Mouse (Mus musculus) testis, postnatal 14 days (tissue): Measurements from ENCODE around the gene Rwdd2a.
A peak's percentile ranks its signal among the peaks of the same experiment; 100 is the strongest.

ENCODE experiments used
- DNase-seq: peaks from one replicate; pipeline ENCODE4 v3.0.0; 2021; ENCODE audit warnings: low spot score

Rwdd2a gene

DNA sequence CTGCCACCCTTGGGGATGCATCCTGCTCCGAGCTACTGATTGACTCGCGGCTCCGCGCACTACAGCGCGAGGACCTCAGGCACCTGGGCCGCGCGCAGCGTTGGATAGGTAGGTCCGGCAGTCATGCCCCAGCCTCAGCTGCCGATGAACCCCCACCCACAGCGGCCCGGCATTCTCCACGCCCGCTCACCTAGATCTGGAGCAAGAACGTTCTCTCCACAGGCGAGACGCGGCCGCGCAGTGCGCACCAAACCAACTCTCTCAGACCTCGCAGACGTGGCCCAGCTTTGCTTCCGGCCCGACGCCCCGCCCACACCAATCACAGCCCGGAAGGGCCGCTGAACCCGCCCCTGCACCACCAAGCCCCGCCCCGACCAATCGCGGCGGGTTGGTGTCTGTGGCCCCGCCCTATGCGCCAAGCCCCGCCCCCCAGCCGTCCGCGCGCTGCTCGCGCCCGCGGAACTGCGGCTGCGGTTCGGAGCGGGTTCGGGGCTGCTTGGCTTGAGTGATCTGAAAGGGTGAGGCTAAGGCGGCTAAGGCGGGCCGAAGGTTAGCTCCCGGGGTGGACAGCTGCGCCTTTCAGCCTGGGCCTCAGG is at the start of gene Rwdd2a, which contains the start of gene Pgm3:
Gene Rwdd2a (plus strand): TSS at position 452 of the 596 bp plus-strand sequence.
Gene Pgm3 (minus strand): TSS at position 303 of the 596 bp plus-strand sequence.
- peak; percentile 95 for DNase-seq

DNA sequence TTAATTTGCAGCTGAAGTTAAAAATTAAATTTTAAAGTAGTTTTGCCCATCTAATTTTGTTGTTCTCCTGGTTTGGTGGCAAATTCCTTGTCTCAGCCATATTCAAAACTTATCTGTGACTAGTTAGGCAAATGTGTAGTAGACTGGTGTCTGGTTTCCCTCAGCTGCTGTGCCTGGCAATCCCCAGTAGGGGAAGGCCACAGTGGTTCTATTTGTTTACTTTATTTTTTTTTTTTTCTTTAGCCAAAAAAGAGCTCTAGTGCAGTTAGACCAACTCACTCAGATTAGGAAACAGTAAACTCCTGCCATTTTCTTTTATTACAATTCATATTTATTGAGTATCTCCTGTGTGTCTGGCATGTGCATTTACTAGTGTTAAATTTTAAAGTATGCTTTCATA is 49.5 kb upstream of the Rwdd2a start:
- DNase-seq: no peak

DNA sequence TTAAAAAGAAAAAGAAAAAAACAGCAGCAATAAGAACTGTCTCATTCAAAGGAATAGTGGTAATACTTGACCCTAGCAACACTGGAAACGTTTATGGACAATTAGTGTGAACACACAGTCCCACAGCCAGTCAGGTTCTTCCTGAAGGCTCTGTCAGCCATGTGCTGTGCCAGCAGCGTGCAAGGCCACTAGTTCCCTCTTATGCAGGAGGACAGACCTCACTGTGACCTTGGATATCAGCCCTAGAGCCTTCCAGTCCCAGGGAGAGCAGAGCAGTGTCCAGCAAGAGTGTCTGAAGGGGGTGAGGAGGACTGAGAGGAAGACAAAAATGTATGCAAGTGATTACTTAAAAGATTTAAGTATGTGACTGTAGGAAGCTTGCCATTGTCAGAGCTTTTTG is 46.2 kb upstream of the Rwdd2a start:
- peak; percentile 17 for DNase-seq

DNA sequence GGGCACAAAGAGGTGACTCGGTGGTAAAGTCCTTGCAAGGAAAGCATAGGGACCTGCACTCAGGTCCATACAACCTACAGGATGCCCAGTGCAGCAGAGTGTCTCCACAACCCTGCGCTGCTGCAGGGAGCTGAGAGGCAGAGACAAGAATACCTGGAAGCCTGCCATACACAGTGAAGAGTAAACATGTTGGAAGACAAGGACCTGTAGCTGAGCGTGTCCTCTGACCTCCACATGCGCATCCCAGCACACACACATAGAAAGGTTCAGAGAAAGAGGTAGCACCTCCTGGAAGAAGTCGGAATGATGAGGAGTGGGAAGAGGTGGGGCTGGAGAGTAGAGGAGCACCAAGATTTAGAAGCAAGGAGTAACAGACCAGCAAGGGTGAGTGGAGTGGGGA is 37.7 kb upstream of the Rwdd2a start:
- DNase-seq: no peak

DNA sequence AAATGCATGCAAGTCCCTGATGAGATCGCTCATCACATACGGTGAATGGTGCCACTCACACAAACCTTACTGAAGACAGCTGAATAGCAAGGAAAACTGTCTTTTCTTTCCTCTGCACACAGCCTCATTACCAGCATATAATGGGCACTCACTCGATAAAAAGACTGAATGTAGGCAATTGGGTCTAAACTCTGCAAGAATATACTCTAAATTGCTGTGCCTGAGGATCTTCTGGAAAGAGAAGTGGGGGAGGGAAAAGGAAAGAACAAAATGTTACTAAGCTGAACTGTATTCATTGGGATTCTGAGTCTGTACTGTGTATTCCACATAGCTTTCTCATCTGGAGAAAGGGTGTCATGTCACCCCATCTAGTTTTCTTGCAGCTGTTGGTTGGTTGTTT is 28.3 kb upstream of the Rwdd2a start:
- no peak for DNase-seq

DNA sequence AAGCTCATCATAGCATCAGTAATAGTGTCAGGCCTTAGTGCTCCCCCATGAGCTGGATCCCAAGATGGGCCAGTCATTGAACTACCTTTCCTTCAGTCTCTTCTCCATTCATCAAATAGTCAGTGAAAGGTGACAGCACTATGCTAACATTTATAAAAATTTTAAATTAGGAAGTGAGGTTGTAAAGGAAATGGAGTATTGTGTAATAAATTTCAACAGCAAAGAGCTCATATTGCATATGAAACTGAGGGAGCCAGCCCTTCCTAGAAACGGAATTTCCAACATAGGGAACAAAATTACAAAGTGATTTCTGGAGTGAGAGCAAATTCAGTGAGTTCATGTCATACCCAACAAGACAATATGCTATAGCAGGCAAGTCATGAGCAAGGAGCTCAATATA is 27.2 kb upstream of the Rwdd2a start:
- DNase-seq: no peak

DNA sequence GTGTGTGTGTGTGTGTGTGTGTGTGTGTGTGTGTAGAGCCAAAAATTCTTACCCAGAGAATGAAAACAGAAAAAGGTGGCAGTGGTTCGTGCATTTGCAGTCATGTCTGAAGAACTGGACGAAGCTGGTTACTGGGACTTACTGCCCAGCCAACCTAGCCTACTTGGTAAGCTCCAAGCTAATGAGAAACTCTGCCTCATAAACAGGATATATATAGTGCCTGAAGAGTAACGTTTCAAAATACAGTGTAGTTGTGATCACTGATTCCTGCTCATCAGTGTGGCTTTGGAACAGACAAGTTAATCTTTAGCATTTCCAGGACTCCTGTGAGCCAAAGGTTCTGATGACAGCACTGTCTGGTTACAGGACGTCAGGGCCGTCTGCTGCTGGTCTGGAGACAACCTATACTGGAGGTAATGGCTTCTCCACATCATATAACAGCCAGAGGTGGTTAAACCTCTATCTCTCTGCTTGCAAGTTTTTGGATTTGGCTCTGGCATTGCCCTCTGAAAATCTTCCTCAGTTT is 22.1 kb upstream of the Rwdd2a start:
- DNase-seq: no peak

DNA sequence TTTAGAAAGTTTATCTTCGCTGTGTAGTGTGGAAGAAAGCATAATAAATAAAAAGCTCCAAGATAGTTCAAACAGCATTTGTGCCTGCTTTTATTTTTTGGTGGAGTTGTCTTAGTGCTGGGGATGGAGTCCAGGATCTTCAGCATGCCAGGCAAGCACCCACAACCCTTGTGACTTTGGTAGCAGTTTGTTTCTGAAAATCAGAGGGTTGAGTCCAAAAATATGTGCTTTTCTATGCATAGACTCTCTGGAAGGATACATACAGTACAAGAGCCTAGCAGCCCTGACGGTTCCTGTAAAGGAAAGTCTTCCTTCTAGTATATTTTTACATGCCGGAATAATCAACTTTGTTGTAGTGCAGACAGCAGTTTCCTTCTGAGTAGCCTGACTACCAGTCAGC is 21.1 kb upstream of the Rwdd2a start:
- no peak for DNase-seq

DNA sequence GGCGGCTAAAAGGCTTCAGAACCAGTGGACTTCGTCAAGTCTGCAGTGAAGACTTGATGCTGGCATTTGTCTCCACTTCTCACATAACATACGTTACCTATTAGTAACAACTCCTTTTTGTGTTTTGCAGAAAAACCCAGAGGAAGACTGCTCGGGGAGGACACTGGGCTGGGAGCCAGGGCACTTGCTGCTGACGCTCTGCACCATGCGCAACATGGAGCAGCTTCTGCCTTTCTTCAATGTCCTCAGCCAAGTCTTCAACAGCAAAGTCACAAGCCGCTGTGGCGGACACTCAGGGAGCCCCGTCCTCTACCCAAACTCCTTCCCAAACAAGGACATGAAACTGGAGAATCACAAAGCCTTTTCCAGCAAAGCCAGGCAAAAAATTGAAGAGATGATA is 17.9 kb upstream of the Rwdd2a start:
- no peak for DNase-seq

DNA sequence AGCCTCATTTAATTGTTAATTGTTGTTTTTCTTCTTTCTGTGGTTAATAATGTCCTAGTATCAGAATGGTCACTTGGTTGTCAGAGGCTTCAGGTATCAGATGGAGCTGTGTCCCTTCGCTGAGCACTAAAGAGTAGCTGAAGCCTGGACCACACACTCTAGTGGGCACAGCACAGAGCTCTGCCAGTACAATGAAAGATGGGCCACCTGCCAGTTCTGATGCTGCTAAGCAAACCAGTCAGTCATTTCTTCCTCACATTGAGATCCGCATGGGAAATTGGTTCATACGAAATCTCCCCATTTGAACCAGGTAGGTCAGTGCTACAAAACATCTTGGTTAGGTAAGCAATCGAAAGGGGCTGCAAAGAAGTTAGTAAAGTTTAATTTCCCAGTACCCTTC is 17.1 kb upstream of the Rwdd2a start:
- no peak for DNase-seq

DNA sequence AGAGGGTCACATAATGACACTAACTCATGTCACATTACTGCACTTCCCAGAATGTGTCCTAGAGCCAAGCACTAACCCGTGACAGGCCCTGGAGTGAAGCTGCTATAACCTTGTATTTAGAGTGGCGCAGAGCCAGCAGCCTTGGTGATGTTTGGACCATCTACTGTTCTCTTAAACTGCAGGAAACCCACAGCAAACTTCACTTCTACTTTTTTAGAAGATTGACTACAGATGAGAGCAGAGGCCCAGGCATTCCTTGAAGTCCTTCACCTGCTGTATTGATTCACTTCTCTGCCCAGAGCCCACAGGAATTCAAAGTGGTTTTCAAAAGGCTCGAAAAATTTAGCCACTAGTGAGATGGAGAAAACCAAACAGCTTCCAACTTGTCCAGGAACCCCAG is 11.2 kb upstream of the Rwdd2a start:
- no peak for DNase-seq

DNA sequence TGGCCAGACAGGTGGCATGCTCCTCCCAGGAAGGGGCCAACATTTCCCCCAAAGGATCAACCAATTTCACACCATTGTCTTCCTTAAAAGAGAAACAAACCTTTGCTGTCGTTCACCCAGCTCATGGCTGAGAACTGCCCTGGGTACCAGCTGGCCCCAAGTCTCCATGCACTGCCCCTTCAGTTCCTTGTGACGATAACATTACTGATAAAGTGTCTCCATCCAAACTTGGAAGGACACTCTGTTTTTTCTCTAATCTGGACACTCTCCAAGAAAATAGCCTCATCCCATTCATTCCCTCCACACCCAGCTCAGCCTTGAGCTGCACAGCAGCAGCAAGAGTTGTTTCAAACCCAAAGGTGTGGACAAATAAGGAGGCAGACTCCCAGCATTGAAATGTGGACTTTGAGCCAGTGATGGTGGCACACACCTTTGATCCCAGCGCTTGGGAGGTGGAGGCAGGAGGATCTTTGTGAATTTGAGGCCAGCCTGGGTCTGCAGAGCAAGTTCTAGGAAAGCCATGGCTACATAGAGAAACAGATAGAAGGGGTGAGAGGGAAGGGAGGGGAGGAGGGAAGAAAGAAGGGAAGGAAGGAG is 2.4 kb upstream of the Rwdd2a start:
- peak; percentile 55 for DNase-seq

DNA sequence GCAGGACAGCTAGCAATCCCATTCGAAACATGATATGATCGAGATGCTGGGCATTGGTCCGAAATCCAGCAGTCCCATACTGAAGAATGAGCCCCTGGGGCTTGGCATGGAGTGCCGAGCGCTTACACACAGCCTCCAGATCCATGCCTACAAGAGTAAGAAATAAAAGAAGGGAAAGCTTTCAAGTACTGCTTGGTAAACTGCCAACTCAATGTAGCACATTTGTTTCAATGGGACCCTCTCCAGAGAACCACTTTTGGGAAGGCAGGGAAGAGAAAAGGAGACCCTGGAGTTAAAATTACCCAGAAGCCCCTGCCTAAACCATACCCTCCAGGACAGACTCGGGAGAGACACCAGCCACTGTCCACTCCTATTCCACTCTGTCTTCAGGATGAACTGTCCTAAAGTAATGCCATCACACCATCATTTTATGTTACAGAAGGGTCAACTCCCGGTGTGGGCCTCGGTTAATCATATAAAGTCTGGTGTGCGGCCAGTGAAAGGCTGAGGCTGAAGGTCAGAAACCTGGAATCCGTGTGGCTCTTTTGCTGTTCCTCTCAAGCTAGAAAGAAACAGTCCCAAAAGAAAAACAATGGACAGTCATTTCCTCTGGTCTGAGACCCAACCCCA is 1.4 kb upstream of the Rwdd2a start:
- no peak for DNase-seq

DNA sequence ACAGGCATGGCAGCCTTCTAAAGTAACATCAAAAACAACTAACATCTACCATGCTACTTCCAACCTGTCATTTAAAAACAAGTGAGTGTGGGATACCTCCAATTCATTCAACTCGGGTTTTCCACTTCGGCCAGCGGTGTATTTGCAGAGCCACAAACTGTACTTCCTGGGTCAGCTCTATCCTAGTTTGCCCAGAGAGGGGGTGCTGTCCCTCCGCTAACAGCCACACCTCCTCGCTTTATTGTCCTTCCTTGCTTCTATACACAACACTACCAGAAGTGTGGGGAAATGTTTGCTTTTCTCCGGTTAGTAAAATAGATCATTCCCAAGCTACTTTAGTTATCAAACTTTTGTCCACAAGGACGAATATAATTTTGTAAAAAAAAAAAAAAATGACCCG is 845 bp upstream of the Rwdd2a start:
- DNase-seq: no peak

DNA sequence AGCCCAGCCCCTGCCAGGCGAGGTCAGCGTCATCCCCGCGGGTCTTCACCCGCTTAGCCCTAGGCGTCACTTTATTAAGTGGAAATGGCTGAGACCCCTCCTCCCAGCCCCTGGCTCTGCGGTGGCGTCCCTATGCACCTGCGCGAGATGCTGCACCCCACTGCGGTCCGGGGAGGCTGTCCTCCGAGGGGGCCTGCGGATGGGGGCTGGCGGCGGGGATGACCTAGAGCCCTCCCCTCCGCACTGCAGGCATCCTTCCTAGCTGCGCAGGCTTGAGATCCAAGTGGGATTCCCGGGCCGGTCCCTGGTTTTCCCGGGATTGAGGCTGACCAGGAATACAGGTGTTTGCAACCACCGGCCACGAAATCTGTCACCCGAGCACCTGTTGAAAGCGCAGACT is 405 bp downstream of the Rwdd2a start:
- no peak for DNase-seq

DNA sequence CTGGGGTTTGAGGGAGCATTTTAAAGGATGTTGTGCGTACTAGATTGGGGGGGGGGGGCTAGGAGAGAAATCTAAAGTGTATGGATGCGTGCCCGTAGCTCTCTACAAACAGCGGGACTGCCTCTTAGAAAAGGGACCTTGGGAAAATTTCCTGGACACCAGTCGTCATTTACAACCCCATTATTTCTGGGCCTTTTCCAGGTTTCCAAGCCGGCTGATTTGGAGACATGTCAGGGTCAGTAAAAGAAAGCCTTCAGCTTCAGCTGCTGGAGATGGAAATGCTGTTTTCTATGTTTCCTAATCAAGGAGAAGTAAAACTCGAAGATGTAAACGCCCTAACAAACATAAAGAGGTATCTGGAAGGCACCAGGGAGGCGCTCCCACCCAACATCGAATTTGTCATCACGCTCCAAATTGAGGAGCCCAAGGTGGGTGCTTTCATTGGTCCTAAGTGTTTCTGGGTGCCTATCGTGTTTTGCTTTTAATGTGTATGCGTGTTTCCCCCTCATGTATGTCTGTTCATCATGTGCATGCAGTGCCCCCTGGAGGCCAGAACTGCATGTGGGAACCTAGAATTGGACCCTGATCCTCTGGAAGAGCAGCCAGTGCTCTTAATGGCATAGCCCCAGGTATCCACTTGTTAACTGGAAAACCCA is 973 bp downstream of the Rwdd2a start:
- peak; percentile 64 for DNase-seq

DNA sequence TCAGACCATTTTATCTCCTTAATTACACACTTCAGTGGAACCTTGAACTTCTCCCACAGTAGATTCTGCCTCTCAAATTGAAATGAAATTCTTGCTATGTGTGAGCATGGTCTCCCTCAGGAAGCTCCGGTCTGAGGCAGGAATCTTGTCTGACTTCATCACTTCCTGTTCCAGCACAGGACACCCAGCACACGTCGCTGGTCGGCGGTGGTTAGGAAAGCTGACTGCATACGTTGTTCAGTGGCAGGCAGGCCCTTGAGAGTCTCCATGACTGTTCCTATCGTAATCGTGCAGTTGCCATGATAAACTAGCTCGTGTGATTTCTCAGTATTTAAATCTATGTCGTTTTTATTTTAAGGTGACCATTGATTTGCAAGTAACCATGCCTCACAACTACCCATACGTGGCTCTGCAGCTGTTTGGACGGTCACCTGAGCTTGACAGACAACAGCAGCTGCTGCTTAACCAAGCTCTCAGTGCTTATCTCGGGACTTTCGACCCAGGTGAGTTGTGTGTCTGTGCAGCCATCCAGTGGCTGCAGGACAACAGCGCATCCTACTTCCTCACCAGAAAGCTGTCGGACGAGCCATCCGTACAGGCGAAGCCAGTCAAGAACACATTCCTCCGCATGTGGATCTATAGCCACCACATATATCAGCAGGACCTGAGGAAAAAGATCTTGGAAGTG is 2.0 kb downstream of the Rwdd2a start:
- DNase-seq: no peak

DNA sequence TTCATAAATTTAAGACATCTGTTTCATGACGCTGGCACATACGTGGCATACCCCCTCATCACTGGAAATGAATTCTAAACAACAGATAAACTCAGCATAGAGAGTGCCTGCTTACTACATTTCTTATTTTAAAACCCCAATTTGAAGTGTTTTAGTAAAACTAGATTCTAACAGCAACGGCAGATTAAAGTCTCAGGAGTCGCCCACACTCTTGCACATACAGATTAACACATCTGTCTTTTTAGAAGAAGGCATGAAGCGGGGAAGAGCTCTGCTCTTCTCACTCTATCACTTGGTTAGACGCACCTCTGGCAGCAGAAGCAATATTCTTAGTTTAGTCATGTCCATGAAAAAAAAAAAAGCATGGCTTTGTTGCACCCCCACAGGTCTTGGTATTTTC is 3.4 kb downstream of the Rwdd2a start:
- no peak for DNase-seq

DNA sequence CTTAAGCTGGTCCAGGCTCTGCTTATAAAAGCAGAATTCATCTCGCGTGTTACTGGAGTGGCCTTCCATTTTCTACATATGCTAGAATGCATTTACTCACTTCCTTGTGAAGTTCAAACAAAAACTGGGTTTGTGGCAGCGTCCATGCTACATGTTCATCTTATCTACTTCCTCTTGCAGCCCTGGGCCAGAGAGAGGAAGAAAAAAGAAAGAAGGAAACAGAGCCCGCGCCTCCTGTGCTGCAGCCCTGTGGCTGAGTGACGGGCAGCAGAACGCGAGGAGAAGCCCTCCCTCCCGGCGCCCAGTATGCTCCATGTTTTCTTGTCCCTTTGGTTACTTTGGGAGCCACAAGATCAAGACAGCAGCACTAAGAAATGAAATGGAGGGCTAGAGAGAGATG is 7.9 kb downstream of the Rwdd2a start:
- no peak for DNase-seq

DNA sequence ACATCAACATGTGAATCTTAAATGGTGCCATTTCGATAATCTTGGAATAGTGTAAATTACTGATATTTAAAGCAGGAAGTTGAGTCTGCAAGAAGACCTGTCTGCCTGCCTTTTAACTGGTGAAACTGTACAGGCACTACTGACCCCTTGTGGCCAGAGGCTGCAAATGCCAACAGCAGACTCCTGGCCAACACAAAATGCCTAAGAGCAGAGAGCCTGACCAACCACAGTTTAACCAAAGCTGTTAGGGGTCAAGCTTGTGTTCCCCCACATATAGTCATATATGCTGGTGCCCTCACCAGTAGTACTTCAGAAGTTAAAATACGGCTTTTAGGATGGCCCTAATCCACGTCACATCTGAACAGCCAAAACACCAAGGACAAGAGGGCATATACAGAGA is 11.9 kb downstream of the Rwdd2a start:
- DNase-seq: no peak

DNA sequence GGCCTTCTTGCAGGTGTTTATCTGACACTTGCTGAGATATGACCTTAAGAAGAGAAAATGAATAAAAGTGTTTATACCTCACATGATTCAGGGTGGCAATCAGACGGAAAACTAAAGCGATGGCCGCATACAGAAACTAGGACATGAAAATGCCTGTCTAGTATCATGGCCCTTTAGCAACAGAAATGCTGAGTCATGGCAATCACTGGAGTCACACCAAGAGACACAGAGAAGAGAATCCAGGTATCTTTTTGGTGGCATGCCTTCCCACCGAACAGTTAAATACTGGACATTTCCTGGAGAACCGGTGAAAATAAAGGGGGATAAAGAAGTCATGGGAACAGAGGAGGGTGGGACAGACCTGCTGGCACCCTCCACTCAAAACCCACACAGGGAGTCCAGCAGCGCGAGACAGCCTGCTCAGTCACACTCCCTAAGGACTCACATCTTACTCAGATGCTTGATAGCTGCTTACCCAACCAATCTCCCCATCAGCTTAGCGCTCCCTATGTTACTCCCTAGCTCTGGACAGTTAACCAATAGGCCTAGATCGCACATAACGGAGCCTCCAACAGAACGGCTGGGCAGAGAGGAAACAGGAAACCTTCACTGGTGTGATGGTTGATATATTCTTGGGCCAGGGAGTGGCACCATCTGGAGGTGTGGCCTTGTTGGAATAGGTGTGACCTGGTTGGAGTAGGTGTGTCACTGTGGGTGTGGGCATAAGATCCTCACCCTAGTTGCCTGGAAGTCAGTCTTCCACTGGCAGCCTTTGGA is 15.4 kb downstream of the Rwdd2a start:
- DNase-seq: no peak
